Mouse (Mus musculus) E14TG2a.4 (cell line): ENCODE measurements around the gene Gclc.

Source experiments
- H3K27me3 ChIP-seq: 2 replicates; pipeline ENCODE4 v1.6.1; 2014; ENCODE audit warnings: low read length, control low read depth; ENCODE audit not compliant: insufficient read depth
- H3K36me3 ChIP-seq: 2 replicates; pipeline ENCODE4 v1.6.1; 2014; ENCODE audit warnings: low read length, control low read depth; ENCODE audit not compliant: insufficient read depth
- H3K4me1 ChIP-seq: replicated peaks from 2 replicates; pipeline ENCODE4 v1.6.1; 2014; ENCODE audit warnings: low read depth, low read length, control low read depth
- H3K4me3 ChIP-seq: replicated peaks from 2 replicates; pipeline ENCODE4 v1.5.1; 2014; ENCODE audit warnings: mild to moderate bottlenecking, low read length
- H3K9me3 ChIP-seq: 2 replicates; pipeline ENCODE4 v1.6.1; 2014; ENCODE audit warnings: low read length, control low read depth
- CTCF ChIP-seq: conservative IDR thresholded peaks from 2 replicates; pipeline ENCODE4 v1.5.1; 2014; ENCODE audit warnings: low read length
- NANOG ChIP-seq: IDR thresholded peaks from 2 replicates; pipeline ENCODE4 v1.6.1; 2014; ENCODE audit warnings: borderline replicate concordance, low read length, mixed read lengths
- POU5F1 ChIP-seq: IDR thresholded peaks from 2 replicates; pipeline ENCODE4 v1.6.1; 2014; ENCODE audit warnings: low read length, borderline replicate concordance

Gene Gclc

DNA sequence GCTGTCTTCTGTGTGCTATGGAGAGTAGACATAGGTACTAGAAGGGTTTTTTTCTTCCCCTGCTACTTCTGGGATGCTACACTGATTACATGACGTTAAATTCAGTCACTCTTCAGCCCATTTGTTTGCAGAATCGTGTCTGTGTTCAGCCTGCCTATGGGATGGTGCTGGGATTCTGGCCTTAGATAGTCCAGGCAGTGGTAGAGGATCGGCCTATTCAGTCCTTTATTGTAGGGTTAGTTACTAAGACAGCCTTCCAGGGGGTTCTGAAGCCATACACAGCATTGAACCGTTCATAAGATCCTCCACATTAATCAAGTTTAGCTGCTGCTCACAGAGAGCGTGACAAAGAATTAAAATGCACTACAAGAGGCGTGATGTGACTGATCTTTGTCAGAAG lies 16.6 kb downstream of the Gclc start:
- Histone ChIP-seq H3K9me3 (no peaks in the 10 kb centered on the region), H3K4me1 (peaks cover 23% of the 10 kb centered on the region), H3K36me3 (peaks cover 76% of the 10 kb centered on the region), H3K4me3 (no peak overlapping the region), H3K27me3 (no peaks in the 10 kb centered on the region)
- TF ChIP-seq NANOG: no peak
- no peak for TF ChIP-seq CTCF

DNA sequence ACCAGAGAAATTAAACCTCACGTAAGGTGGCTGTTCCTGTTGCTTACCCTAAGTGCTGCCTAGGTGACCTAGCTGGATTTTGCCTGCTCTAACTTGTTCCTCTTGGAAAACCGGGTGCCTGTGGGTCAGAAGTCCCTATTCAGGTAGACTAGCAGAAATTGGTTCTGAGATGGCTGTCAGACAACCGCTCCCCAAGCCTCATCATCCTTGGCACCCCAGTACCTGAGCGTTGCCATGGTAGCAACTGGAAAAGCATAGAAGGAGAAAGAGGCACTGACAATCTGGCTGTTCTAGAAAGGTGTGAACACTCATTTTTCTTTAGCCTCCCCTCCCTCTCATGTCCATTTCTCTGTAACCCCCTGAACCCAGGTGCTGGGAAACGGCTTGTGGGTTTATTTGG lies 17.0 kb downstream of the Gclc start:
- TF ChIP-seq POU5F1 (no peak), NANOG (no peak), CTCF (no peak)
- Histone ChIP-seq H3K36me3 (peaks cover 76% of the 10 kb centered on the region), H3K4me1 (peaks cover 23% of the 10 kb centered on the region), H3K9me3 (no peaks in the 10 kb centered on the region), H3K4me3 (no peak overlapping the region), H3K27me3 (no peaks in the 10 kb centered on the region)

DNA sequence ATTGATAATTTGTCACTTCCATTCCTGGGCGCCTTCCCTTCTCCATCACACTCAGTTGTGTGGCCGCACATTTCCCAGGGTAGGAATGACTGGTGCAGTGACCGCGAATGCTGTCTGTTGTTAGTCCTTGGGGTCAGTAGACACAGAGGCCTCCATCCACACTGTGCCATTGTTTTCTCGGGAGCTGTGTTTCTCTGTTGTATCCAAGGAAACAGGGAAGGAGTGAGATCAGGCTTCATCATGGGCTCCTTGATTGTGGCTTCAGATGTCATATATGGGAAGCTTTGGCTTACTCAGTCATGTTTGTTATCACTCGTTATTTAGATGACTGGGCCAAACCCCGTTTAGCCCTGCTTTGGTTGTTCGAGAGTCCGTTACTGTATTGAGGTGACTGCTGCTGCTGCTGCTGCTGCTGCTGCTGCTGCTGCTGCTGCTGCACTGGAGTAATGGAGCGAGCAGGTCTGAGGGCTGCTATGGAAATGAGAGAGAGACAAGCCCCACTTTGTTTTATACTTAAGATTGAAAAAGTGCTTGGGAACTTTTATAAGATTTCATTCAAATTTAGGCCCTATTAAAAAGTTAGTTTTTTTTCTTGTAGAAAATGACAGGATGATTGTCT lies 17.5 kb downstream of the Gclc start:
- no peak for TF ChIP-seq CTCF
- no peak for TF ChIP-seq POU5F1
- no peak for TF ChIP-seq NANOG
- Histone ChIP-seq H3K27me3 (no peaks in the 10 kb centered on the region), H3K4me1 (peaks cover 23% of the 10 kb centered on the region), H3K36me3 (peaks cover 76% of the 10 kb centered on the region), H3K4me3 (no peak overlapping the region), H3K9me3 (no peaks in the 10 kb centered on the region)

DNA sequence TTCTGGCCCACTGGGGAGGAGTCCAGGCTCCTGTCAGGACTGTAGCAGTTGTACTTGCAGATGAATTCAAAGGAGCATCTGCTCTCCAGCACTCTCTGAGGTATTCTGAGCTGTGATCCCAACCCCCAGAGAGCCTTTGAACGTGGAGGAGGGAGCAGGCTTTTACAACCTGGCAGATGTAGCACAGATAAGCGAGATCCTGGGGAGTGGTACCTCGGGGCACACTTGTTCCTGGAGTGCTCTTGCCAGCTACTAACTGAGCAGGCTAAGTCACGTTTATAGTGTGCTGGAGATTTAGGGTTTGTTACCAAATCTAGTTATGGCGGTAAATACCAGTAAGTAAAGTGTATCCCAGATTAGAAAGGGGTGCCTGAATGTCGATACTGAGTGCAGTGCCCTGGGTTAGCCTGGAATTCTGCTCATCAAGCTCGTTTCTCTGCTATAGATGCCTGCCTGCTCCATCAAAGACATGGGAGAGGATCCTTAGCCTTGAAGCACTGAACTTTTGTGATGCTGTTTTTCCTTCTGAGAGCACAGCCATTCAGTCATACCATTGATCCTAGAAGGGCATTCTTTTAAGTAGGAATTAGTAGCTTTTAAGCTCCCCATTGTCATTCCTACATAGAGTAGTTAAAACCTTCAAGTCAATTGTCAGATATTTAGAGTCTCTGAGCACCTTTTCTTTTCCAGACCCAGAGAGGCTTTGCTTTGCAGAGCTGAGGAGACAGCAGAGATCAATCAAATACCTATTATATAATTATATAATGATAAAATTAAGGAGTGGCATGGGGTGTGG lies 22.6 kb downstream of the Gclc start:
- Histone ChIP-seq H3K9me3 (no peaks in the 10 kb centered on the region), H3K27me3 (no peaks in the 10 kb centered on the region), H3K4me1 (peaks cover 52% of the 10 kb centered on the region), H3K36me3 (peaks cover 87% of the 10 kb centered on the region), H3K4me3 (0 out of 2 replicates have a peak overlapping the region, but pooled peaks have one; percentile 20)
- TF ChIP-seq CTCF: no peak
- no peak; the same call in 1 of the 2 replicates for TF ChIP-seq POU5F1
- TF ChIP-seq NANOG: peak; percentile 98

DNA sequence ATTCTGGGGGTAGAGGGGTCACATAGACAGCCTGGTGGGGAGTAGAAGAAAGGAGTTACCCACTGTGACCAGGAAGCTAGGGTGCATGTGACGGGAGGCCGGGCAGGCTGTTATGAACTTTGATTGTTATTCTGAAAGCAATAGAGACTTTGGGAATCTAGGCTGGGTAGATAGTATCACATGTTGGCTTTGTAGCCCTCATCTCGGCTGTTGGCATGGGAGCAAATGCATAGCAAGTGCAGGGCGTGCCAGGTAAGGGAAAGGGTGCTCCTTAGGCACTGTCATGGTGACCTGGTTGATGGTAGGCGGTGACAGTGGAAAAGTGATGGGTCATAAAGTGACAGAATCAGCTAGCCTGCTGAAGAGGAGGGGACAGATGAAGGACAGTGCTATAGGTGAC lies 23.3 kb downstream of the Gclc start:
- H3K9me3 ChIP-seq: no peaks in the 10 kb centered on the region
- TF ChIP-seq CTCF (no peak), NANOG (no peak), POU5F1 (no peak)
- H3K36me3 ChIP-seq: peaks cover 94% of the 10 kb centered on the region
- no peak overlapping the region for H3K4me3 ChIP-seq
- H3K27me3 ChIP-seq: no peaks in the 10 kb centered on the region
- peaks cover 52% of the 10 kb centered on the region for H3K4me1 ChIP-seq

DNA sequence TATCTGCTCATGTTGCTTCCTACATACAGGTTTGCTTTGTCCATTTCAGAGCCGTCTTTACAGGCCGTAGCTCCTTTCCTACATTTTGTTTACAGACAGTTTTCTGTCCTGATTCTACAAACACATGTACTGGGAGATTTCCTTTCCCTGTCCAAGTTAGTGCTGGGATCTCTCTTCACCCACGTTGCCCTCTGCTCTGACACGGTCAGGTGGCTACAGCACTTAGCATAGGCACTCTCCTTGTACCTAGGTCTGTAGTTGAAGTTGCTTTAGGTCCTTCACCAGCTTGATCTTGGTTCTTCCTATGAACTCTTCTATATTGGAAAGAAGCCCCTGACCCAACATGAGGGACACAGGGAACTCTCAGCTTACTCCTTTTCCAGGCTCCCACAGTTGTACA lies 25.4 kb downstream of the Gclc start:
- H3K4me1 ChIP-seq: peaks cover 52% of the 10 kb centered on the region
- no peaks in the 10 kb centered on the region for H3K9me3 ChIP-seq
- no peak overlapping the region for H3K4me3 ChIP-seq
- TF ChIP-seq NANOG: no peak
- no peak for TF ChIP-seq CTCF
- TF ChIP-seq POU5F1: no peak
- H3K27me3 ChIP-seq: no peaks in the 10 kb centered on the region
- peaks cover 98% of the 10 kb centered on the region for H3K36me3 ChIP-seq

DNA sequence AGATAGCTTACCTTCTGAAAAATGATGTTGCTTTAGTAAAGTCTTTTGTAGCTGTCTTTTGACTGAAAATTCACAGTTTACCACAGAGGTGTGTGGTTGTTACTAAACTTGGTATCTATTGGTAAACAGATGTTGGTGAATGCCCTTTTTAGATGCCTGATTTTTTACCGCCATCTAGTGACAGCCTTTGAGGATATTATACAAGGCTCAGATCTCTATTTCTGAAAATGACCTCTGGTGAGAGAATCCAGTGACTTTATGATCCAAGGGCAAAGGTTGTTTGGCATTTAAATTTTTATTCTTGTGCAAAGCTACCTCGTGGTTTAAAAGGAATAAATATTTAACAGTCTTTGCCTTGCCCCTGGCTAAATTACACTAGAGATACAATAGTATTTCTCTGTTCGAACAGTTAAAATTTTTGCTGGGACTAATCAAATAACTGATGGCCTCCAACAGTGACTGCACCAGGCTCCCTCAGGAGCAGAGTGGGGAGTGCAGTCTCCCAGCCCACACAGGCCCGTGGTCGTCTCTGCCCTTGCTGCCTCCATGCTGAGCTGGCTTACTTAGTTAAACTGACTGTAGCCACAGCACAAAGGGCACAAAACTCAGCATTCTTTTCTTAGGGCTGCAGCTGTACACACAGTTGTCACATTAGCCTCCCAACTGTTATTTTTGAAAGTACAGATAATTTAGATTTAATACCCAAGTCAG lies 27.3 kb downstream of the Gclc start:
- H3K4me3 ChIP-seq: no peak overlapping the region
- 0 out of 2 replicates have a peak, but pooled peaks have one; percentile 4 for TF ChIP-seq NANOG
- TF ChIP-seq POU5F1: no peak
- TF ChIP-seq CTCF: peak; percentile 17; the same call in 1 of the 2 replicates
- H3K4me1 ChIP-seq: peaks cover 45% of the 10 kb centered on the region
- no peaks in the 10 kb centered on the region for H3K9me3 ChIP-seq
- no peaks in the 10 kb centered on the region for H3K27me3 ChIP-seq
- H3K36me3 ChIP-seq: peaks cover 98% of the 10 kb centered on the region

DNA sequence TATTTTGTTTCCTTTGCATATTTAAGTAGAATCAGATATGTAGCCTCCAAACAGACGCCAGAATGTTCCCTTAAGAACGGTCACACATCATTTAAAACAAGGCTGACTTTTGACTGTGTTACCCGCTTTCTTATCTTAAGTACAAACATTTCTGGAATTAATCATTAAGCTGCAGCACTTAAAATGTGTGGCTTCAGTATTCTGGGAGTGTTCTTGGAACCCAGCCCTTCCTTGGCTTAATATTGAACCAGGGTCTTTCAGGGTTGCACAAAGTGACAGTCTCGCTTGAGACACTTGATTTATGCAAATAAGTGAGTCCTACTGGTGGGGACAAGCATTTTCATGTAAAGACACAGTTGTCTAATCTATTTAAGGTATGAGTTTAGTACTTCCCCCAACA lies 27.9 kb downstream of the Gclc start:
- Histone ChIP-seq H3K4me1 (peaks cover 40% of the 10 kb centered on the region), H3K27me3 (no peaks in the 10 kb centered on the region), H3K9me3 (no peaks in the 10 kb centered on the region), H3K36me3 (peaks cover 99% of the 10 kb centered on the region), H3K4me3 (no peak overlapping the region)
- TF ChIP-seq CTCF: no peak
- no peak for TF ChIP-seq NANOG
- no peak for TF ChIP-seq POU5F1
